Mouse (Mus musculus): ENCODE data around the gene Rabl3. TPM values are rescaled to one million over a fixed set of nuclear protein-coding genes. Genes with fewer than 3 reads are reported as not detected.

Rabl3 gene
- polyA plus RNA-seq, 1 experiment: 3.4 TPM

DNA sequence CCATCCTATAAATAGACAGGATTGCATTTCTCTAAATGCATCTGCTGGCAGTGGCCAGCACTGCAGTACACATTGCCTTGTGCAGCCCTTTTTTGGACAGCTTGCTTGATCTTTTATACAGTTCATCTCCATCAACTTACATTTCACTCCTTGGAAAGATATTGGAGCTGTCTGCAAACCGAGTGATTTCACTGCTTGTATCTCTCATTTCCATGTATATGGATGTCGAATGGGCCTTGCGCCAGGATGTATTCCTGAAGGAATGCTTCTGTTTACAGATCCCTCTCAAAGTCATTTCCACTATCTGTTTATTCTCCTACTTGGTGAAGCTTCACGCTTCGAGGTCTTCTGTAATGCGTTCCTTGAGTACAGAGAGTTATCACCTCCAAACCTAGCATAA lies 64.6 kb downstream of the Rabl3 start:
- Histone ChIP-seq H3K4me3 (replicated peaks; ENCODE audit: extremely low read depth, low read depth, low read length) (no peak overlapping the region), H3K4me1 (ENCODE audit: control insufficient read depth, insufficient read depth, low read length) (no peaks in the 10 kb centered on the region)
- WGBS: 56% methylated on average over 6 of the region's 6 CpGs
- no peak for DNase-seq
- no peak for TF ChIP-seq CTCF (IDR thresholded peaks at IDR 0.05; ENCODE audit: insufficient read depth, low read length)
- TF ChIP-seq POLR2A (IDR thresholded peaks at IDR 0.05; ENCODE audit: borderline replicate concordance, extremely low read depth, low read depth, low read length): no peak

DNA sequence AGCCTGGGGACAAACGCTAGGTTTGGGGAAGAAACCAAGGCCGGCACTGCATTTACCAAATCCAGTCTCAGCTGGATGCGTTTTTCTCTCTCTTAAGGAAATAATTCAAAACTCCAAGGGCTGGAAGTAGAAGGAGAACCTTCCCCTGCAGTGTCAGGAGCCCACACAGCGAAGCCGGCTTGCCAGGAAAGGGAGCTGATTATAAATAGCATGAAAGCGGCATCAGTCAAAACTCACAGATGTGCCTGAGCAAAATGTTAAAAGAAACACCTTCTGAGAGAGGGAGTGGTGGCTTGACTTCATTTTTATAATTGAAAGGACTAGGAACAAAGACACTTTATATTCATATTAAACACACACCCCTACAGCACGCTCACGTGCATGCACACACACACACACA lies 70.6 kb downstream of the Rabl3 start:
- WGBS: 79% methylated on average over 8 of the region's 8 CpGs
- H3K4me1 ChIP-seq (ENCODE audit: control insufficient read depth, insufficient read depth, low read length): no peaks in the 10 kb centered on the region
- no peak overlapping the region for H3K4me3 ChIP-seq (replicated peaks; ENCODE audit: extremely low read depth, low read depth, low read length)
- no peak for TF ChIP-seq CTCF (IDR thresholded peaks at IDR 0.05; ENCODE audit: insufficient read depth, low read length)
- no peak for TF ChIP-seq POLR2A (IDR thresholded peaks at IDR 0.05; ENCODE audit: borderline replicate concordance, extremely low read depth, low read depth, low read length)
- no peak for DNase-seq

- WGBS: 76% methylated on average over 7 of the region's 7 CpGs
- no peak for TF ChIP-seq CTCF (IDR thresholded peaks at IDR 0.05; ENCODE audit: insufficient read depth, low read length)
- no peak for TF ChIP-seq POLR2A (IDR thresholded peaks at IDR 0.05; ENCODE audit: borderline replicate concordance, extremely low read depth, low read depth, low read length)
- no peaks in the 10 kb centered on the region for H3K4me1 ChIP-seq (ENCODE audit: control insufficient read depth, insufficient read depth, low read length)
- no peak for DNase-seq
- H3K4me3 ChIP-seq (replicated peaks; ENCODE audit: extremely low read depth, low read depth, low read length): no peak overlapping the region
Measured at GRCm38 (mm10) chr16:37611072-37611471, 71.4 kb downstream of the Rabl3 start.

- DNase-seq: no peak
- WGBS: 87% methylated on average over 5 of the region's 5 CpGs
- Histone ChIP-seq H3K4me1 (ENCODE audit: control insufficient read depth, insufficient read depth, low read length) (no peaks in the 10 kb centered on the region), H3K4me3 (replicated peaks; ENCODE audit: extremely low read depth, low read depth, low read length) (no peak overlapping the region)
- no peak for TF ChIP-seq POLR2A (IDR thresholded peaks at IDR 0.05; ENCODE audit: borderline replicate concordance, extremely low read depth, low read depth, low read length)
- TF ChIP-seq CTCF (IDR thresholded peaks at IDR 0.05; ENCODE audit: insufficient read depth, low read length): no peak
Measured at GRCm38 (mm10) chr16:37612013-37612412, 72.3 kb downstream of the Rabl3 start.

DNA sequence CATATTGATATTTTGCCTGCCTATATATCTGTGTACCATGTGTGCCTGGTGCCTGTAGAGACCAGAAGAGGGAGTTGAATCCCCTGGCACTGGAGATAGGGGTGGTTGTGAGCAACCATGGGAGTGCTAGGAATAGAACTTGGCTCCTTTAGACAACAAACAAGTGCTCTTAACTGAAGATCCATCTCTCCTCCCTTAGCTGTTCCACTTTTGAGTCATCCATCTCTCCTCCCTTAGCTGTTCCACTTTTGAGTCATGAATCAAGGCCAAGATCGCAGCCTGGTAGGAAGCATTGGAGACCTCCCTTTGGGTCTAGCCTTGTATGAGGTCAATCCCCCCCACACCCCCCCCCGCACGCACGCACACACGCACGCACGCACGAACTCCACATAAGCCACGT lies 74.9 kb downstream of the Rabl3 start:
- no peak for DNase-seq
- 88% methylated on average over 9 of the region's 9 CpGs for WGBS
- no peak for TF ChIP-seq CTCF (IDR thresholded peaks at IDR 0.05; ENCODE audit: insufficient read depth, low read length)
- no peak for TF ChIP-seq POLR2A (IDR thresholded peaks at IDR 0.05; ENCODE audit: borderline replicate concordance, extremely low read depth, low read depth, low read length)
- no peaks in the 10 kb centered on the region for H3K4me1 ChIP-seq (ENCODE audit: control insufficient read depth, insufficient read depth, low read length)
- H3K4me3 ChIP-seq (replicated peaks; ENCODE audit: extremely low read depth, low read depth, low read length): no peak overlapping the region

DNA sequence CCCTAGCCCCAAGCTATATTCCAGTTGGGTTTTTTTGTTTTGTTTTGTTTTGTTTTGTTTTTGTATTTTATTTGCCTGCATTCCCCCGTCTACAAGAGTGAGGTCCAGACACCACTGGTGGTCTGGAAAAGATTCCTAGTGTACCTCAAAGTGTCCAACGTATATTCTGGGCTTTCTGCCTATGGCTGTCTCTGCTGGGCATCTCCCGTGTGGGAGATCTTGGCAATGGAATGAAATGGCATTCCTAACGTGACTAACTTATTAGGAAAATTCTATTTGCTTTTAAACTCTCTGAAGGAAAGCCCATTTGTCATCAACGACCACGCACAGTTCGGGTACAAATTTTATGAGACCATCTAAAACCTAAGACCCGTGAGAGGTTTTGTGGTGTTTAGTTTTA lies 75.7 kb downstream of the Rabl3 start:
- no peak for DNase-seq
- H3K4me3 ChIP-seq (replicated peaks; ENCODE audit: extremely low read depth, low read depth, low read length): no peak overlapping the region
- no peak for TF ChIP-seq CTCF (IDR thresholded peaks at IDR 0.05; ENCODE audit: insufficient read depth, low read length)
- no peak for TF ChIP-seq POLR2A (IDR thresholded peaks at IDR 0.05; ENCODE audit: borderline replicate concordance, extremely low read depth, low read depth, low read length)
- H3K4me1 ChIP-seq (ENCODE audit: control insufficient read depth, insufficient read depth, low read length): no peaks in the 10 kb centered on the region
- 59% methylated on average over 8 of the region's 8 CpGs for WGBS

DNA sequence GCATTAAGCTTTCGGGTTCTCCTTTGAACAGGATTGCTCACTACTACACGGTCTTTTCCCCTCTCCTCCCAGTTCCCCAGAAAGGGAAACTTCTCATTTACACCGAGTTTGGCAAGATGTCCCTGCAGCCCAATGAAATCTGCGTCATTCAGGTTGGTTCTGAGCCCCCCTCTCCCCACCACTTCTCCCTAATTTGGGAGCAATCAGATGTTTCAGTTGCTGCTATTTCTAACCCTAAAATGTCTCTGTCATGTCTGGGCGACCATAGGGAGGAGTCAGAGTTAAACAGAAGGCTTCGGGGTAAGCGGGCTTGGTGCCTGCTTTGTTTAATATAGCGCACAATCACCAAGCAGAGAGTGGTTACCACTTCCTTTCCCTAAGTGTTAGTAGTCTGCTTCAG lies 76.4 kb downstream of the Rabl3 start:
- Histone ChIP-seq H3K4me3 (replicated peaks; ENCODE audit: extremely low read depth, low read depth, low read length) (no peak overlapping the region), H3K4me1 (ENCODE audit: control insufficient read depth, insufficient read depth, low read length) (no peaks in the 10 kb centered on the region)
- WGBS: 63% methylated on average over 8 of the region's 8 CpGs
- TF ChIP-seq CTCF (IDR thresholded peaks at IDR 0.05; ENCODE audit: insufficient read depth, low read length) (no peak), POLR2A (IDR thresholded peaks at IDR 0.05; ENCODE audit: borderline replicate concordance, extremely low read depth, low read depth, low read length) (no peak)
- no peak for DNase-seq

DNA sequence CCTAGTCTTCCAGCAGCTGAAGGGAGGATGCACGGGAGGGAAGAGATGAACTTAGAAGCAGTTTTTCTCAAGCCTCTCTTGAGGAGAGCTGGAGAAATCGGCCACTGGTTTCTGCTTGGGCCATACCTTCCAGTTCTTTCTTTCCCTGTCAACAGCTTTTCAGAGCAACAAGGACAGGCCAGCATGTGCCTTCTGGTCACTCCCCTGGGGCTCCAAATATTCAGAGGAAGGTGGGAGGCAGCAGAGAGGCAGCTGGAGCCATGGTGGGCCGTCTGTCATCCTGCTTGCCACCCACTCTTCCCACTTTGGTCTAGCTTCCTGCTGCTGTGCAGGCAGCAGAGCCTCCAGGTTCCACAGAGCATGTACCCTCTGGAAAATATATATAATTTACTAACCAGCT lies 78.0 kb downstream of the Rabl3 start:
- H3K4me3 ChIP-seq (replicated peaks; ENCODE audit: extremely low read depth, low read depth, low read length): no peak overlapping the region
- 42% methylated on average over 3 of the region's 3 CpGs for WGBS
- no peak for DNase-seq
- H3K4me1 ChIP-seq (ENCODE audit: control insufficient read depth, insufficient read depth, low read length): no peaks in the 10 kb centered on the region
- TF ChIP-seq CTCF (IDR thresholded peaks at IDR 0.05; ENCODE audit: insufficient read depth, low read length) (no peak), POLR2A (IDR thresholded peaks at IDR 0.05; ENCODE audit: borderline replicate concordance, extremely low read depth, low read depth, low read length) (no peak)

Other genes starting within 250 kb of the Rabl3 start
- not detected in 2 replicates for gene Stxbp5l, start 154.9 kb upstream of the Rabl3 start, polyA plus RNA-seq (2012; rRNA removed)
- 3.7 and 5.0 TPM in 2 replicates for gene Gtf2e1, start 96 bp upstream of the Rabl3 start, polyA plus RNA-seq (2012; rRNA removed)
- 0.25 and 0.31 TPM in 2 replicates for gene Hgd, start 40.3 kb downstream of the Rabl3 start, polyA plus RNA-seq (2012; rRNA removed)
- 48.9 and 56.6 TPM in 2 replicates for gene Ndufb4, start 114.6 kb downstream of the Rabl3 start, polyA plus RNA-seq (2012; rRNA removed)
- 36.0 and 44.5 TPM in 2 replicates for gene Fstl1, start 237.0 kb downstream of the Rabl3 start, polyA plus RNA-seq (2012; rRNA removed)